Mouse (Mus musculus) kidney, adult 2 months (tissue): Measurements from ENCODE around the gene Gm49027. TPM values are rescaled to one million over a fixed set of nuclear protein-coding genes. Genes with fewer than 3 reads are reported as not detected.

Source experiments
- DNase-seq: peaks from one replicate; pipeline ENCODE4 v3.0.0; 2021
- H3K27ac ChIP-seq: fragments of 200-500 bp; 2 replicates; pipeline ENCODE4 v1.5.1; 2012; ENCODE audit warnings: low read depth, low read length, control low read depth, inconsistent platforms; ENCODE audit not compliant: insufficient read depth
- H3K27me3 ChIP-seq: fragments of 200-500 bp; replicated peaks from 2 replicates; pipeline ENCODE4 v1.6.1; 2012; ENCODE audit warnings: mild to moderate bottlenecking, moderate library complexity, low read length, inconsistent platforms; ENCODE audit not compliant: control insufficient read depth, insufficient read depth
- H3K36me3 ChIP-seq: fragments of 200-500 bp; 2 replicates; pipeline ENCODE4 v1.6.1; 2012; ENCODE audit warnings: mild to moderate bottlenecking, moderate library complexity, low read length, inconsistent platforms; ENCODE audit not compliant: control insufficient read depth, insufficient read depth
- H3K4me1 ChIP-seq: fragments of 200-500 bp; 2 replicates; pipeline ENCODE4 v1.6.1; 2011; ENCODE audit warnings: low read length; ENCODE audit not compliant: control insufficient read depth, insufficient read depth
- H3K4me3 ChIP-seq: fragments of 200-500 bp; 2 replicates; pipeline ENCODE4 v1.5.1; 2011; ENCODE audit warnings: mild to moderate bottlenecking, low read depth, low read length, control low read depth; ENCODE audit not compliant: insufficient read depth
- CTCF ChIP-seq: fragments of 200-500 bp; conservative IDR thresholded peaks from 2 replicates; pipeline ENCODE4 v1.5.1; 2011; ENCODE audit warnings: low read depth, mild to moderate bottlenecking, control low read depth, low read length, moderate library complexity, mixed read lengths; ENCODE audit not compliant: insufficient read depth, insufficient read length
- POLR2A ChIP-seq: fragments of 200-500 bp; IDR thresholded peaks from one replicate; pipeline ENCODE4 v1.6.1; 2011; ENCODE audit warnings: low read depth, low read length, control low read depth
- WGBS: fragments of 180-500 bp; shearing (Covaris S2); methylation state at CpG from one replicate; pipeline ENCODE4 v1.1.7; 2018; 5-methylcytosine and 5-hydroxymethylcytosine counted together
- polyA plus RNA-seq: library from polyadenylated mRNA; depleted of rRNA; stranded (reverse); fragments of >200 nt; gene quantifications from 2 replicates; pipeline ENCODE4 v1.2.3, GENCODE M21; 2012

Gm49027 gene
- polyA plus RNA-seq, 1 experiment, result 2.0 TPM

- H3K27me3 ChIP-seq, result no peaks in the 10 kb centered on the region
- no peaks in the 10 kb centered on the region; the same call in 1 of the 2 replicates for H3K4me1 ChIP-seq
- WGBS, result under 1% methylated on average over 59 of the region's 59 CpGs
- H3K27ac ChIP-seq, result no peak overlapping the region
- H3K36me3 ChIP-seq, result no peaks in the 10 kb centered on the region
- peak; percentile 82 for DNase-seq
- TF ChIP-seq CTCF (no peak), POLR2A (no peak)
- H3K4me3 ChIP-seq, result peak overlapping the region; percentile 47
These were observed 17.2 kb downstream of the Gm49027 start for GRCm38 (mm10) chr5:123507936-123508723.

GRCm38 (mm10) chr5:123501973-123502372 is 23.3 kb downstream of the Gm49027 start:
- H3K27ac ChIP-seq, result no peak overlapping the region
- no peaks in the 10 kb centered on the region for H3K27me3 ChIP-seq
- H3K4me3 ChIP-seq, result no peak overlapping the region
- H3K4me1 ChIP-seq, result no peaks in the 10 kb centered on the region
- DNase-seq, result no peak
- H3K36me3 ChIP-seq, result no peaks in the 10 kb centered on the region
- 63% methylated on average over 4 of the region's 4 CpGs for WGBS
- TF ChIP-seq POLR2A, result no peak
- no peak for TF ChIP-seq CTCF

GRCm38 (mm10) chr5:123499717-123500116 is 25.6 kb downstream of the Gm49027 start:
- Histone ChIP-seq H3K27ac (no peak overlapping the region), H3K4me3 (no peak overlapping the region), H3K36me3 (no peaks in the 10 kb centered on the region), H3K4me1 (no peaks in the 10 kb centered on the region), H3K27me3 (no peaks in the 10 kb centered on the region)
- 51% methylated on average over 4 of the region's 4 CpGs for WGBS
- peak; percentile 17 for DNase-seq
- TF ChIP-seq POLR2A, result no peak
- peak; percentile 40; the same call in 1 of the 2 replicates for TF ChIP-seq CTCF

GRCm38 (mm10) chr5:123489935-123490334 is 35.4 kb downstream of the Gm49027 start:
- Histone ChIP-seq H3K4me1 (no peaks in the 10 kb centered on the region), H3K36me3 (no peaks in the 10 kb centered on the region), H3K27me3 (no peaks in the 10 kb centered on the region), H3K27ac (no peak overlapping the region), H3K4me3 (no peak overlapping the region)
- no peak for TF ChIP-seq CTCF
- no peak for TF ChIP-seq POLR2A
- no peak for DNase-seq
- 25% methylated on average over 9 of the region's 9 CpGs for WGBS

- no peak within 1 kb of the TSS for H3K27ac ChIP-seq
- no peak for DNase-seq
- no peaks in the 10 kb centered on the region for H3K4me1 ChIP-seq
- 7% methylated on average over 25 of the region's 25 CpGs for WGBS
- no peaks in the 10 kb centered on the region for H3K27me3 ChIP-seq
- H3K36me3 ChIP-seq, result no peaks in the 10 kb centered on the region
- no peak for TF ChIP-seq POLR2A
- no peak for TF ChIP-seq CTCF
- no peak within 1 kb of the TSS for H3K4me3 ChIP-seq
These were observed 36.0 kb downstream of the Gm49027 start, which contains the start of the genes Lrrc43 and Il31 for GRCm38 (mm10) chr5:123489112-123489785. TSS of gene Lrrc43 (plus strand) at chr5:123489305. TSS of gene Il31 (minus strand) at chr5:123489489.

GRCm38 (mm10) chr5:123487659-123488395 is 37.5 kb downstream of the Gm49027 start:
- H3K4me3 ChIP-seq, result no peak overlapping the region
- TF ChIP-seq POLR2A, result no peak
- no peak for TF ChIP-seq CTCF
- H3K27ac ChIP-seq, result no peak overlapping the region
- no peaks in the 10 kb centered on the region for H3K27me3 ChIP-seq
- H3K36me3 ChIP-seq, result no peaks in the 10 kb centered on the region
- DNase-seq, result no peak
- WGBS, result 84% methylated on average over 11 of the region's 11 CpGs
- no peaks in the 10 kb centered on the region for H3K4me1 ChIP-seq
